Mouse (Mus musculus): ENCODE results near the gene Sult1c2. TPM values are rescaled to one million over a fixed set of nuclear protein-coding genes. Genes with fewer than 3 reads are reported as not detected.

Gene Sult1c2
- polyA plus RNA-seq, 1 experiment from 2014 or later: not detected

Other genes with a start within 250 kb of the Sult1c2 start
- 17.9 TPM in 2 replicates for gene Sgo1, start 157.0 kb downstream of the Sult1c2 start, polyA plus RNA-seq (2015; fragmentation: Nextera tagmentation; extraction: Ambion mirVana)
- gene Sult1c1, start 144.3 kb upstream of the Sult1c2 start, polyA plus RNA-seq (2015; fragmentation: Nextera tagmentation; extraction: Ambion mirVana): not detected in 2 replicates

All from heart, embryonic 13.5 days (tissue).